26 mouse cellular contexts compared by ENCODE assay signal in genomic region chr10:75068086-75068485, GRCm38 (mm10). TPM values are rescaled to one million over a fixed set of nuclear protein-coding genes. Genes with fewer than 3 reads are reported as not detected.
DNase-seq lines count a peak whose midpoint lies in the region; ATAC-seq and TF ChIP-seq lines count a peak whose summit lies in the region.
"Had no signal": no experiment of that assay in that cellular context is flagged by ENCODE, and none has a peak within 500 bp of the region (broad histone marks: within the 10 kb centered on the region; RNA-seq: fewer than 3 reads in every experiment).

No protein-coding gene starts in this region.

- TF ChIP-seq POLR2A in lung, adult 2 months (IDR thresholded peaks at IDR 0.05; ENCODE audit: borderline replicate concordance, extremely low read depth, low read depth, low read length) = no peak

- no peaks in the 10 kb centered on the region for H3K27me3 ChIP-seq in kidney, postnatal 0 days (ENCODE audit: insufficient read depth, low read length)
- no peaks in the 10 kb centered on the region for H3K27me3 ChIP-seq in kidney, embryonic 14.5 days (ENCODE audit: control insufficient read depth, insufficient read depth, low read length)
- no peaks in the 10 kb centered on the region for H3K27me3 ChIP-seq in lung, embryonic 15.5 days
- H3K27me3 ChIP-seq: embryonic facial prominence, embryonic 13.5 days; forebrain, embryonic 12.5 days; heart, embryonic 15.5 days; hindbrain, embryonic 13.5 days; limb, embryonic 13.5 days; midbrain, embryonic 12.5 days had no signal

- TF ChIP-seq CTCF in kidney, postnatal 0 days (IDR thresholded peaks at IDR 0.05; ENCODE audit: low read depth) = no peak
- TF ChIP-seq CTCF in lung, adult 2 months (IDR thresholded peaks at IDR 0.05; ENCODE audit: insufficient read depth, low read length) = no peak

- no peaks in the 10 kb centered on the region for H3K36me3 ChIP-seq in kidney, postnatal 0 days (ENCODE audit: insufficient read depth, low read length)
- H3K36me3 ChIP-seq in kidney, embryonic 14.5 days (ENCODE audit: control insufficient read depth, insufficient read depth, low read length) = no peaks in the 10 kb centered on the region; the same call in 1 of the 2 replicates
- H3K36me3 ChIP-seq in lung, embryonic 15.5 days = no peaks in the 10 kb centered on the region
- H3K36me3 ChIP-seq: heart, embryonic 15.5 days had no signal

- no peak for DNase-seq in kidney, postnatal 0 days (ENCODE audit: low spot score)
- peak; percentile 34 for DNase-seq in lung, adult 2 months
- DNase-seq in lung, postnatal 14 days = no peak
- DNase-seq in lung, postnatal 4 days = peak; percentile 28 to 58
- DNase-seq in testis, postnatal 10 days (ENCODE audit: low spot score) = no peak
- no peak for DNase-seq in right cerebral cortex, postnatal 36 days (ENCODE audit: low spot score in 2 of 2)
- DNase-seq: adrenal gland, postnatal 10 days; cerebellum, adult 8-10 months; cerebellum, postnatal 36 days; embryo, embryonic 11 days; gastrocnemius, postnatal 25 days; heart, postnatal 36 days; spleen, adult 18-20 months; thymus, postnatal 14 days had no signal

- H3K4me2 ChIP-seq in kidney, postnatal 0 days (ENCODE audit: low read length) = no peak overlapping the region
- no peak overlapping the region for H3K4me2 ChIP-seq in kidney, embryonic 14.5 days (replicated peaks; ENCODE audit: low read depth, low read length)
- peak overlapping the region; percentile 39 for H3K4me2 ChIP-seq in lung, embryonic 15.5 days
- H3K4me2 ChIP-seq: embryonic facial prominence, embryonic 13.5 days; forebrain, embryonic 12.5 days; heart, embryonic 15.5 days; hindbrain, embryonic 13.5 days; limb, embryonic 13.5 days; midbrain, embryonic 12.5 days had no signal

- no peak overlapping the region for H3K9ac ChIP-seq in kidney, postnatal 0 days (ENCODE audit: low read depth, low read length)
- H3K9ac ChIP-seq in kidney, embryonic 14.5 days (ENCODE audit: low read depth, low read length) = no peak overlapping the region
- H3K9ac ChIP-seq in lung, embryonic 15.5 days = no peak overlapping the region
- H3K9ac ChIP-seq: embryonic facial prominence, embryonic 13.5 days; forebrain, embryonic 12.5 days; heart, embryonic 15.5 days; hindbrain, embryonic 13.5 days; limb, embryonic 13.5 days; midbrain, embryonic 12.5 days had no signal

- no peaks in the 10 kb centered on the region for H3K9me3 ChIP-seq in kidney, postnatal 0 days (replicated peaks; ENCODE audit: low read length)
- no peaks in the 10 kb centered on the region for H3K9me3 ChIP-seq in kidney, embryonic 14.5 days (ENCODE audit: control insufficient read depth, low read length)
- H3K9me3 ChIP-seq in lung, embryonic 15.5 days = no peaks in the 10 kb centered on the region
- H3K9me3 ChIP-seq: embryonic facial prominence, embryonic 13.5 days; forebrain, embryonic 12.5 days; heart, embryonic 15.5 days; hindbrain, embryonic 13.5 days; limb, embryonic 13.5 days; midbrain, embryonic 12.5 days had no signal

- H3K4me1 ChIP-seq in kidney, postnatal 0 days (replicated peaks; ENCODE audit: insufficient read depth, low read length) = peaks cover 15% of the 10 kb centered on the region
- peaks cover 26% of the 10 kb centered on the region for H3K4me1 ChIP-seq in kidney, embryonic 14.5 days (ENCODE audit: control insufficient read depth, insufficient read depth, low read length)
- peaks cover 30% of the 10 kb centered on the region for H3K4me1 ChIP-seq in lung, adult 2 months (ENCODE audit: control insufficient read depth, insufficient read depth, low read length)
- H3K4me1 ChIP-seq in lung, embryonic 15.5 days = peaks cover 65% of the 10 kb centered on the region

- no peak for ATAC-seq in kidney, postnatal 0 days (replicated peaks; ENCODE audit: low FRiP score, low read depth)
- no peak for ATAC-seq in kidney, embryonic 14.5 days (ENCODE audit: low FRiP score, low TSS enrichment)
- no peak for ATAC-seq in lung, embryonic 15.5 days (ENCODE audit: borderline replicate concordance, extremely low read depth, low FRiP score, low TSS enrichment)
- ATAC-seq: activated CD4-positive, CD25-positive, alpha-beta regulatory T cell, adult 4 months had no signal

- WGBS in kidney, postnatal 0 days = 41% methylated on average over 2 of the region's 2 CpGs
- WGBS in kidney, embryonic 14.5 days = 33% methylated on average over 2 of the region's 2 CpGs
- 62% methylated on average over 2 of the region's 2 CpGs for WGBS in lung, adult 2 months
- WGBS in lung, embryonic 15.5 days = 46% methylated on average over 2 of the region's 2 CpGs

- 0 out of 2 replicates have a peak overlapping the region, but pooled peaks have one; percentile 3 for H3K27ac ChIP-seq in kidney, postnatal 0 days
- H3K27ac ChIP-seq in kidney, embryonic 14.5 days (ENCODE audit: low read depth, low read length) = no peak overlapping the region; the same call in 1 of the 2 replicates
- peak overlapping the region; percentile 63 for H3K27ac ChIP-seq in lung, embryonic 15.5 days
- H3K27ac ChIP-seq: embryonic facial prominence, embryonic 13.5 days; forebrain, embryonic 12.5 days; heart, embryonic 15.5 days; hindbrain, embryonic 13.5 days; limb, embryonic 13.5 days; midbrain, embryonic 12.5 days had no signal

- no peak overlapping the region for H3K4me3 ChIP-seq in kidney, postnatal 0 days (replicated peaks; ENCODE audit: low read depth, low read length)
- no peak overlapping the region for H3K4me3 ChIP-seq in kidney, embryonic 14.5 days (ENCODE audit: low read length)
- H3K4me3 ChIP-seq in lung, adult 2 months (replicated peaks; ENCODE audit: extremely low read depth, low read depth, low read length) = no peak overlapping the region
- H3K4me3 ChIP-seq in lung, embryonic 15.5 days = no peak overlapping the region
- H3K4me3 ChIP-seq: embryonic facial prominence, embryonic 13.5 days; erythroblast, embryonic 14.5 days; forebrain, embryonic 12.5 days; heart, embryonic 15.5 days; hindbrain, embryonic 13.5 days; limb, embryonic 13.5 days; midbrain, embryonic 12.5 days had no signal

RNA-seq across cellular contexts. Expression of gene Bcr, which starts 7.7 kb away (rescaled TPM):
- polyA plus RNA-seq in kidney, postnatal 0 days (2015; fragmentation: Nextera tagmentation; extraction: Ambion mirVana) = 5.9 and 6.4 TPM in 2 replicates
- 9.2 and 10.0 TPM in 2 replicates for polyA plus RNA-seq in kidney, embryonic 14.5 days (2014; fragmentation: Nextera tagmentation; extraction: Ambion mirVana)
- 51.8 and 51.9 TPM in 2 replicates for polyA plus RNA-seq in lung, adult 2 months (2012; rRNA removed)
- 8.6 and 8.9 TPM in 2 replicates for polyA plus RNA-seq in lung, embryonic 15.5 days (2015; fragmentation: Nextera tagmentation; extraction: Ambion mirVana)

RNA-seq across cellular contexts. Expression of gene Rab36, which starts 31.2 kb away (rescaled TPM):
- polyA plus RNA-seq in kidney, postnatal 0 days (2015; fragmentation: Nextera tagmentation; extraction: Ambion mirVana) = 8.0 and 8.4 TPM in 2 replicates
- 9.6 and 11.8 TPM in 2 replicates for polyA plus RNA-seq in kidney, embryonic 14.5 days (2014; fragmentation: Nextera tagmentation; extraction: Ambion mirVana)
- polyA plus RNA-seq in lung, adult 2 months (2012; rRNA removed) = 13.4 and 19.3 TPM in 2 replicates
- polyA plus RNA-seq in lung, embryonic 15.5 days (2015; fragmentation: Nextera tagmentation; extraction: Ambion mirVana) = 11.0 and 13.1 TPM in 2 replicates
- polyA plus RNA-seq: erythroblast, embryonic 14.5 days had no signal

RNA-seq across cellular contexts. Expression of gene Rsph14, which starts 35.7 kb away (rescaled TPM):
- not detected in 2 replicates for polyA plus RNA-seq in kidney, postnatal 0 days (2015; fragmentation: Nextera tagmentation; extraction: Ambion mirVana)
- not detected in 2 replicates for polyA plus RNA-seq in kidney, embryonic 14.5 days (2014; fragmentation: Nextera tagmentation; extraction: Ambion mirVana)
- polyA plus RNA-seq in lung, adult 2 months (2012; rRNA removed) = 3.3 and 6.1 TPM in 2 replicates
- 0.96 and 2.1 TPM in 2 replicates for polyA plus RNA-seq in lung, embryonic 15.5 days (2015; fragmentation: Nextera tagmentation; extraction: Ambion mirVana)
- polyA plus RNA-seq: activated CD4-positive, CD25-positive, alpha-beta regulatory T cell, adult 4 months; C2C12; embryonic facial prominence, embryonic 13.5 days; erythroblast, embryonic 14.5 days; heart, embryonic 15.5 days; limb, embryonic 13.5 days; midbrain, embryonic 12.5 days; neural tube, embryonic 11.5 days had no signal

Comparison
In these comparisons a context has a peak if more than half of its experiments do, and no peak if none do; other contexts are left out.
1. DNase-seq: peak in lung, adult 2 months (single experiment) and lung, postnatal 4 days (2 of 2); none in kidney, postnatal 0 days (single experiment), lung, postnatal 14 days (single experiment), testis, postnatal 10 days (single experiment) and right cerebral cortex, postnatal 36 days (0 of 2).